Mouse (Mus musculus) bone marrow, adult 2 months (tissue): ENCODE data around the gene Sertad1. TPM values are rescaled to one million over a fixed set of nuclear protein-coding genes. Genes with fewer than 3 reads are reported as not detected.

ENCODE experiments used
- H3K27ac ChIP-seq: fragments of 200-500 bp; 2 replicates; pipeline ENCODE4 v1.5.1; 2012; ENCODE audit warnings: low read depth, mild to moderate bottlenecking, control low read depth, inconsistent platforms, low read length; ENCODE audit not compliant: control insufficient read depth, poor library complexity, insufficient read depth
- H3K4me1 ChIP-seq: fragments of 200-500 bp; 2 replicates; pipeline ENCODE4 v1.6.1; 2011; ENCODE audit warnings: low read length; ENCODE audit not compliant: control insufficient read depth, insufficient read depth
- H3K4me3 ChIP-seq: fragments of 200-500 bp; replicated peaks from 2 replicates; pipeline ENCODE3; 2011; ENCODE audit warnings: mild to moderate bottlenecking, low read depth, low read length, control low read depth; ENCODE audit not compliant: control insufficient read depth
- CTCF ChIP-seq: fragments of 200-500 bp; IDR thresholded peaks from 2 replicates; pipeline ENCODE4 v1.5.1; 2011; ENCODE audit warnings: low read length, control low read depth; ENCODE audit not compliant: control insufficient read depth, insufficient read depth
- POLR2A ChIP-seq: fragments of 200-500 bp; IDR thresholded peaks from 2 replicates; pipeline ENCODE4 v1.6.1; 2011; ENCODE audit warnings: low read depth, mild to moderate bottlenecking, control low read depth, low read length, borderline replicate concordance; ENCODE audit not compliant: control insufficient read depth
- WGBS: fragments of 180-500 bp; shearing (Covaris S2); methylation state at CpG from one replicate; pipeline ENCODE4 v1.1.7; 2018; 5-methylcytosine and 5-hydroxymethylcytosine counted together
- polyA plus RNA-seq: library from polyadenylated mRNA; stranded (reverse); fragments of >200 nt; gene quantifications from 2 replicates; pipeline ENCODE4 v1.2.4, GENCODE M21; 2011; ENCODE audit warnings: low replicate concordance; ENCODE audit not compliant: missing spikeins, insufficient read depth, insufficient read length

Sertad1 gene
- polyA plus RNA-seq, 1 experiment = 33.8 TPM

GRCm38 (mm10) chr7:27479750-27480149 lies 7.0 kb upstream of the Sertad1 start:
- Histone ChIP-seq H3K4me1 (no peaks in the 10 kb centered on the region; the same call in 1 of the 2 replicates), H3K27ac (no peak overlapping the region), H3K4me3 (no peak overlapping the region)
- 88% methylated on average over 1 of the region's 1 CpGs for WGBS
- no peak for TF ChIP-seq CTCF
- TF ChIP-seq POLR2A = no peak

- H3K4me3 ChIP-seq = no peak overlapping the region
- WGBS = 78% methylated on average over 3 of the region's 3 CpGs
Observed at GRCm38 (mm10) chr7:27480506-27480905, 6.2 kb upstream of the Sertad1 start.

GRCm38 (mm10) chr7:27480927-27481626 lies 5.6 kb upstream of the Sertad1 start:
- peak overlapping the region; percentile 55 for H3K4me3 ChIP-seq
- no peaks in the 10 kb centered on the region; the same call in 1 of the 2 replicates for H3K4me1 ChIP-seq
- WGBS = 16% methylated on average over 11 of the region's 11 CpGs
- peak overlapping the region; percentile 72; the same call in 1 of the 2 replicates for H3K27ac ChIP-seq
- no peak for TF ChIP-seq POLR2A
- TF ChIP-seq CTCF = no peak

More at GRCm38 (mm10) chr7:27480506-27480905, 6.2 kb upstream of the Sertad1 start:
- Histone ChIP-seq H3K27ac (0 out of 2 replicates have a peak overlapping the region, but pooled peaks have one; percentile 15), H3K4me1 (no peaks in the 10 kb centered on the region; the same call in 1 of the 2 replicates)
- TF ChIP-seq POLR2A (no peak), CTCF (no peak)

- no peak for TF ChIP-seq CTCF
- peak; percentile 60 for TF ChIP-seq POLR2A
- peak overlapping the region; percentile 55 for H3K4me3 ChIP-seq
- WGBS = 0% methylated on average over 11 of the region's 12 CpGs
- H3K27ac ChIP-seq = peak overlapping the region; percentile 72
- H3K4me1 ChIP-seq = no peaks in the 10 kb centered on the region; the same call in 1 of the 2 replicates
Observed at GRCm38 (mm10) chr7:27481627-27481969, 5.1 kb upstream of the Sertad1 start.

GRCm38 (mm10) chr7:27483860-27484259 lies 2.9 kb upstream of the Sertad1 start:
- H3K4me1 ChIP-seq = no peaks in the 10 kb centered on the region; the same call in none of the 2 replicates
- no peak for TF ChIP-seq POLR2A
- no peak for TF ChIP-seq CTCF
- 86% methylated on average over 4 of the region's 4 CpGs for WGBS
- H3K27ac ChIP-seq = no peak overlapping the region
- no peak overlapping the region for H3K4me3 ChIP-seq

- Histone ChIP-seq H3K4me1 (peaks cover 3% of the 10 kb centered on the region), H3K4me3 (peak overlapping the region; percentile 85), H3K27ac (peak overlapping the region; percentile 97)
- TF ChIP-seq CTCF (no peak), POLR2A (no peak)
- 0% methylated on average over 13 of the region's 13 CpGs for WGBS
Observed at GRCm38 (mm10) chr7:27486102-27486769, 474 bp upstream of the Sertad1 start.

GRCm38 (mm10) chr7:27487740-27488268 lies 1.1 kb downstream of the Sertad1 start:
- Histone ChIP-seq H3K4me3 (peak overlapping the region; percentile 85), H3K4me1 (peaks cover 3% of the 10 kb centered on the region)

GRCm38 (mm10) chr7:27489270-27489869 lies 2.7 kb downstream of the Sertad1 start:
- peaks cover 3% of the 10 kb centered on the region for H3K4me1 ChIP-seq
- no peak overlapping the region for H3K4me3 ChIP-seq
- 91% methylated on average over 25 of the region's 25 CpGs for WGBS
- no peak overlapping the region; the same call in 1 of the 2 replicates for H3K27ac ChIP-seq
- no peak for TF ChIP-seq CTCF

More at GRCm38 (mm10) chr7:27487740-27488268, 1.1 kb downstream of the Sertad1 start:
- 6% methylated on average over 13 of the region's 13 CpGs for WGBS
- peak overlapping the region; percentile 97 for H3K27ac ChIP-seq
- no peak for TF ChIP-seq CTCF
- TF ChIP-seq POLR2A = no peak
